Mouse (Mus musculus): Measurements from ENCODE around the gene Gm44973. TPM values are rescaled to one million over a fixed set of nuclear protein-coding genes. Genes with fewer than 3 reads are reported as not detected.
A peak's percentile ranks its signal among the peaks of the same experiment; 100 is the strongest.
"Not testable (repeated sequence)": the region's sequence is repeated elsewhere in the genome, so short reads cannot be mapped to it uniquely, and the experiment has no call there.

Gm44973 gene
- total RNA-seq (2022), result not detected

DNA sequence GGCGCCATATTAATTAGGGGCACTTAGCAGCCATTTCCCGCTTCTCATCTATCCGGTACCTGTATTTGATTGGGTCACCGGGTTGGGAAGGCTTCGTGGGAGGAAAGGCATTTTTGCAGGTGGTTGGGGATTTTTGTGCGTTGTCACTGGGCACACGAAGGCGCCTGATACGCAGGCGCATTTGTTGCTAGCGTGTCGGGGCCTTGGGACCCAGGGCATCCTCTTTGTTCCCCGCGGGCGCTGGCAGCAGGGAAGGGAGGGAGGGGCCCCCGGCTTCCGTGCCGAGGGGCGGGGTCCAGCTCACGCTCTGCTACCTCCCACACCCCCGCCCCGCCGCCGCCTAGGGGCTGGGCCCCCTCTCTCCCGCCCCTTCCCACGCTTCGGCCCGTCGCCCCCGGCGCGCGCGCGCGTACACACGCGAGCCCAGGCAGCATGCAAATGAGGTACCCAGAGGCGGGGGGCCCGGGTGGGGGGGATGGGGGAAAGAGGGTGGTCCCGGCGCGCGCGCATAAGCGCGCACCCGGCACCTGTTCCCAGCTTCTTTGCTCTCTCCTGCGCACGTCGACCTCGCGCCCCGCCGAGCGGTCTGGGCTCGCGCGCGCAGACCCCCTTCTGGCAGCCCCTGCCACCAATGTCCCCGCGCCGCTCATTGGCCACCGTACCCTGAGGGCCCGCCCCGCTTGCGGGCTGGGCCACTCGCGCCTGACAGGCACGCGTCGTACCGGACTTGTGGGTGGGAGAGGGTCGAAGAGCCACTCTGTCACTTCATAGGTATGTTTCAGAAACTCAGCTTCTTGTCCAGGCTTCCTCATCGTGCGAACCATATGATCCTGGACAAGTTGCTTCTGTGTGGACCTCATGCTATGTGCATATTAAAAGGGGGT lies at the start of gene Gm44973:
TSS of gene Gm44973 (plus strand) at position 379 of the 884 bp plus-strand sequence.
- DNase-seq (ENCODE audit: low spot score), result peak; percentile 92

DNA sequence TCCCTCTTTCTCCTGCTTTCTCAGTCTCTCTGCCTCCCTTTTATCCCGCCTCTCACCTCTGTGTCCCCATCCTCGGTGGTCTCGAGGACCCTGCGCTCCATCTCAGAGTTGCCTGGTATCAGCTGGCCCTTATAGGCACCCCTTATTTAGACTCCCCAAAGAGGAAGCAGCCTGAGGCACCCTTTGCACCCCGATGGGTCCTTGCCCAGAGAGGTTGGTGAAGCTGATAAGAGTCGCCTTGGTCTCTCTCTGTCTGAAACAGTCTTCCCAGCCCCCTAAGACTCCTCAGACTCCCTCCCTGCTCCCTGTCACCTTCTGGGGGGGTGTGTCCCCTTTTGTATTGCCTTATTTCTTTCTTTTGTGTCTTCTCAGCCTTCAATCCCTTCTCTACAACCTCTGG lies 44.2 kb upstream of the Gm44973 start, which contains the start of gene Sbk3:
TSS of gene Sbk3 (minus strand) at position 101 of the 400 bp plus-strand sequence.
- DNase-seq (ENCODE audit: low spot score), result no peak

DNA sequence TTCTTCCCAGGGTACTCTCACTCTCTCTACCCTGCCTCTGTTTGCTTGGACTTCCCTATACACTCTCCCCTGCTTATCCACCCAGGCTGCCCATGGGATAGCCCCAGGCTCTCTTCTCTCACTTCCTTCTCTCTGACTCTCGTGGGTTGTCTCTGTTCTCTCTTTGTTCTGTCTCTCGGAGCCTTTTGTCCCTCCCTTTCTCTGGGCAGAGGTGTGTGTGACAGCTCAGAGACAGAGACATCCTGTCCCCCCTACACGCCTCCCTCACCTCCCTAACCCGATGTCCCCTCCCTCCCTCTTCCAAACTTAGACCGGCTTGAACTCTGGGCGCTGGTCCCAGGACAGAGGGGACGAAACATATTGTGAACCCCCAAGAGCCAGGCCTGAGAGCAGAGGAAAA lies 43.6 kb upstream of the Gm44973 start:
- DNase-seq (ENCODE audit: low spot score), result peak; percentile 22

DNA sequence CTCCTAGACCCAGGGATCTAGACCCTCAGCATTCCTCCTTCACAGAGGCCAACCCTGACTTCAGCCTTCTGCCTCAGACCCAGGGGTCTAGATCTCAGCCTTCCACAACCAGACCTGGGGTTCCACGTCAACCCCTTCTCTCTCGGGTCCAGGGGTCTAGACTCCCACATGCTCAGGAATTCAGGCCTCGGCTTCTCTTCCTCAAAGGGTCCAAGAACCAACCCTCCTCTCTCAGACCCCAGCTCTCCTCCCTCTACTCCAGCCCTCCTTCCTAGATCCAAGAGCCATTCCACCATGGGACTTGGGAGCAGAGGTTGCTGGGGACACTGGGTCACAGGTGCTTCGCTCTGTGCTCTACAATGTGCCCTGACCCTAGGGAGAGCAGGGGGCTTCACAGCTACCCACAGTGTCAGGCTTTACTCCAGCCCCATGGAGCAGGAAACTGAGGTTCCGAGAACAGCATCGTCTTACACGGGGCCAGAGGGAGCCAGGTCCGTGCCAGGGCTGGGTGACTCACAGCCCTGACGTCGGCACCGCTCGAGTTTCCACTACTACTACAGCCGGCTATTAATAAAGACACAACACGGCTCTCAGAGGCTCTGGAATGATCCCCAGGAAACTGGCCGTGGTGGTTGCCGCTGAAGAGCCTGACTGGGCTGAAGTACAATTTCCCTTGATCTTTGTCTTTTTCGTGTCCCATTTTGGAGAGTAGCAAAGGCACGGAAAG lies 42.8 kb upstream of the Gm44973 start:
- DNase-seq (ENCODE audit: low spot score), result peak; percentile 71

DNA sequence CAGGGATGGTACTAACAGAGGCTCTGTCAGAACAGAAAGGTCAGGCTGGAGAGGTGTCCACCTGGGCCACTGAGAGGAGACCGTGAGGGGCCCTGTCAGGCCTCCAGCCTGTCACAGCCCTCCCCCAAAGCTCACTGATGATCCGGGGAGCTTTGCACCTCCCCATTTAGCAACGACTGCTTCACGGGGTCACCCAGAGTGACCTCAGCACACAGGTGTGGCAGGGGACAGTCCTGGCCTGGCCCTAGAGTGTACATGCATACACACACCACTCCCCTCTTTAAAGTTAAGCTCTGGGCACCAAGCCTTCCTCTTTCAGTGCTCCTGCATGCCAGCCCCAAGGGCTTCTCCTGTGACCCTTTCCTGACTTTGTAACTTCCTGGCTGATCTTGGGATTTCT lies 39.8 kb upstream of the Gm44973 start:
- DNase-seq (ENCODE audit: low spot score), result no peak

DNA sequence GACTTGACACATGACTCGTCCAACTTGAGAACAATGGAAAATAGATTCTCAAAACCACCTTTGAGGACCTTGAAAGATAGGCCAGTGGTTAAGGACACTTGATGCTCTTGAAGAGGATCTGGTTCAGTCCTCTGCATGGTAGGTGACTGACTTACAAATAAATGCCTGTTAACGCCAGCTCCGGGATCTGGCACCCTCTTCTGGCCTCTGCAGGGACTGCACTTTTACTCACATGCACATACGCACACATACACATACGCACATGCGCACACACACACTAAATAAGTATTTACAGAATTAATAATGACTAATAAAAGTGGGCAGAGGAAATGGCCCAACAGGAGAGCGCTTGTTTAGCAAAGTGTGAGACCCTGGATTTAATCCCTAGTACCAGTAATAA lies 38.5 kb upstream of the Gm44973 start:
- DNase-seq (ENCODE audit: low spot score), result no peak

DNA sequence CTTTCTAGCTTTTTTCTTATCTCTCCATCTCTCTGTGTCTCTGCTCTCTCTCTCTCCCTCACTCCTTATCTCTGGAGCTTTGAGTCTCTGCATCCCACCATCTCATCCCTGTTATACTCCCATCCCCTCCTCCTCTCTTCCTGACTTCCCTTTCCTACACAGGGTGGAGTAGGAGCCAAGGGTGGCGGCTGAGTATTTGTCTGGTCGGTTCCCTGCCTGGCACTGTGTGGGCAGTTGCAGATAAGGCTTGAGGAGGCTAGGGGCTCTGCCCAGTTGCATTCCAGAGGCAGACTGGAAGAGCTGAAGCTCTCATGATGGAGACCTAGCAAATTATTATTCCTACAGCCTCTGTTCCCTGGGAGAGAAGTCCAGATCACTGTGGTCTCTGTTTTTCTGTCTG lies 27.0 kb upstream of the Gm44973 start:
- no peak for DNase-seq (ENCODE audit: low spot score)

DNA sequence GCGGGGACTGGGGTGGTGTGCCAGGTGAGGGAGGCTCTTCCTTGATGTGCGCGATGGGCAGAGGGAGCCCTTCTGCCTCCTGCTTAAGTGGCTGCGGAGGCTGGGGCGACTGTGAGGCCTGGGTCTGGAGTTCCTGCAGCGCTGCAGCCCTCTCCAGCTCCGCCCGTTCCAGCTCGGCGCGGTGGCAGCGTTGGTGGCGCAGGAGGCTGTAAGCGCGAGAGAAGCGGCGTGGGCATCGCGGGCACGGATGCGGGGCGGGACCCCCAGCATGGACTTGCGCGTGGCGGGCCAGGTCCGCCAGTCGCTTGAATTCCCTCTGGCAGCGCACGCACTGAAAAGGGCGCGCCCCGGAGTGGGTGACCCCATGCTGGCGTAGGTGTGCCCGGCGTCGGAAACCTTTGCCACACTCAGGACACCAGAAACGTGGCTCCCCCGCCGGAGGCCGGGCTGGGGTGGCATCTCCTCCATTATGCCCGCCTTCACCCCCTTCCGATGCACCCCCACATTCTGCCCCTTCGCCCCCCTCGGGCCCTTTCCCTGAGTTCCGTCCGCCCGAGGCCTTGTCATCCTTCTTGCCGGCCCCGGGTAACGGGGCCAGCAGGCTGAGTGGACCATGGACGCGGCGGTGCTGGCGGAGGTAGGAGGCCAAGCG lies 21.8 kb upstream of the Gm44973 start:
- DNase-seq (ENCODE audit: low spot score), result no peak

DNA sequence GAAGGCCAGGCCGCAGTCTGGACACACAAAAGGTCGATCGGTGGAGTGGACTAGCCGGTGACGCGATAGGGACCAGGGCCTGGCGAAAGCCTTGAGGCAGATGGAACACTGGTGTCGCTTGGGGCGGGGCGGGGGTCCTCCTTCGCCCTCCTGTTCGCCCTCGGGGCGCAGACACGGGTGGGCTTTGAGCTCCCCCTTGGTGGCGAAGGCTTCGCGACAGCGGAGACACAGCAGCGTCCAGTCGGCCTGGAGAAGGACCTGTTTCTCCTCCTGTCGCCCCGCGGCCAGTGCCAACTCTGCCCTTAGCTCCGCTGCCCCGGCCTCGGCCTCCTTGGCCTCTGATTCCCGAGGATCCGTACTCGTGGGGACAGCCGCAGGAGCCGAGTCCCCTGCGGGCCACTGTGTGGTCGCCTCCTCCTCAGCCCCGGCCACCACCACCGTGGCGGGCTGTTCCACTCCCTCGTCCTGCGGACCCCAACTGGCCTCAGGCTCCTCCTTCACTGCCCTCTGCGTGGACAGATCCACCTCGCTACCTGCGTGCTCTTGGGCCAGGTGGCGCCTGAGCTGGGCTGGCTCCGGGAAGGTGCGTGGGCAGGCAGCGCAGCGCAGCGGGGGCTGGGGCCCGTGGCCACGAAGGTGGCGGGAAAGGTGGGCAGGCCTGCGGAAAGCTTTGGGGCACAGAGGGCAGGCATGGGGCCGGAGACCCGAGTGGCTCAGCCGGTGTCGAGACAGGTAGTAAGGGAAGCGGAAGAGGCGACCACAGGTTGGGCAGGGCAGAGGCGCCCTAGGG lies 21.1 kb upstream of the Gm44973 start:
- no peak for DNase-seq (ENCODE audit: low spot score)

DNA sequence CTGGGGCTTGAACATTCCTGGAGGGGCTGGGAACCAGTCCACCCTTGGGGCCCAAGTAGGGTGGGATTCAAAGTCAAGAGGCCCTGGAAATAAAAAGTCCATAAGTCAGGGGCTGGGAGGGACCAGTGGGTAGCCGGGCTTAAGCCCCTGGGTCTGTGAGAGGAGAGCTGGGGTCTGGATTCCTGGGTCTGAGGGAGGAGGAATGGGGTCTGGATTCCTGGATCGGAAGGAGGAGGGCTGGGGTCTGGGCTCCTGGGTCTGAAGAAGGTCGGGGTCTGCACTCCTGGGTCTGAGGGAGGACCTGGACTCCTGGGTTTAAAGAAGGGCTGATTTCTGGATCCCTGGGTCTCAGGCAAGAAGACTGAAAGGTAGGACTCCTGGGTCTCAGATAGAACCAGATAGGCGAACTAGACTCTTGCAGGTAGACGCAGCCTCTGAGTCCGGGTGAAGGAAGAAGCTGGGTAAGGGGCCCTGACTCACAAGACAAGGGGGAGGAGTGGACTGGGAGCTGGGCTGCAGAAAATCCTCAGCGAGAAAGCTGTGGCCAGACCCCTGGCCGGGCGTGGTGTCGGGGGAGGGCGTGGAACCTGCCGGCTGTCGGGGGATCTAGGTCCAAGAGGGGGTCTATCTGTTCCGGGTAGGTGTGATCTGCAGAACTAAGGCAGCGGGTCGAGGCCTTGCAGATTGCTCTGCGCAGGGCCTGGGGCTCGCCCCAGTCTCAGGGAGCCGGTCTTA lies 19.9 kb upstream of the Gm44973 start:
- peak; percentile 16 for DNase-seq (ENCODE audit: low spot score)

DNA sequence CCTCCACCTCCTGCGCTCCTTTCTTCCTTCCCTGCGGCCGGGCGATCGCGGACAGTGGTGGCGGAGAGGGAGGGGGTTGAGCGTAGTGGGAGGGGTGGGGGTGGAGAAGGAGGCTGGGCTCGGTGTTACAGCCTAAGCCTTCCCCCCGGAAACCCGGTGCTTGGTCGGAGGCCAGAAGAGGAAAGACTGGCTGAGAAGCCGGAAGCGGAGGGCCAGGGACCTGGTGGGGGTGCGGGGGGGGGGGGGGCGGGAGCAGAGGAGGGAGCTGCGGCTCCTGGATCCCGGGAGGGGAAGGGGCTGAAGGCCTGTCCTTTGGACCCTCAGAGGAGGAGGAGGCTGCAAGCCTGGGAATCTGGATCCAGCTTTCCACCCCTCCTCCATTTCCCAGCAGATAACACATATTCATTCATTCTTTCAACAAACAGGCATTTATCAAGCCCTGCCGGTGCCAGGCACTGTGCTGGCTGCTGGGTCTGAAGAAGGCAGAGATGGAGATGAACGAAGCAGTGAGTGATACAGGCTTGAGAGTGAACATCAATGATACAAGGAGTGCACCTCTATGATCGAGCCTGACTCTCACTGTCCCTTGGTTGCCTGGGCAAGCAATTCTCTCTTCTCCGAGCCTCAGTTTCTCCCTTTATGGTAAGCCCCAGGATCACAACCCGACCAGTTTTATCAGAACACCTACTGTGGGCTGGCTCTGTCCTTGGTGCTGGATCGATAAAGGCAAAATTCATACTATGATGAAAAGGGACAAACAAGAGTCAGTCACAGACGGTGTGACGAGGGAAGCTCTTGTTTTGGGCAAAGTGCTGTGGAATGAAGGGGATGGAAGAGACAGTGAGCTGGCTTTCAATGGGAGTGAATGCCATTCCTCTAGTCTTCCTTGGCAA lies 19.0 kb upstream of the Gm44973 start, which contains the start of gene Zfp579:
TSS of gene Zfp579 (minus strand) at position 156 of the 893 bp plus-strand sequence.
- peak; percentile 88 for DNase-seq (ENCODE audit: low spot score)

DNA sequence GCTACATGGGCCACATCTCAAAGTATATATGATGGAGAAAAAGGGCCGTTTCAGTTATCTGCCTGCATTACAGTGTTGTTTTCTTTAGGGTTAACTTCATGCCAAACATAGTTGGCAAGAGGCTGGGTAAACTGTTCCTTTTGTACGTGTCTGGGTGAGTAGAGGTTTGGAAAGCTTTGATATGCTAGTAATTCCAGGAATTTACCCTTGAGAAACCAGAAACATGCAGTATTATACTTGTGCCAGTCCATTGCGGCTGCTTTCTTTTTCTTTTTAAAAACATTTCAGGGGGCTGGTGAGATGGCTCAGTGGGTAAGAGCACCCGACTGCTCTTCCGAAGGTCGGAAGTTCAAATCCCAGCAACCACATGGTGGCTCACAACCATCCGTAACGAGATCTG lies 18.4 kb upstream of the Gm44973 start:
- DNase-seq (ENCODE audit: low spot score), result no peak

DNA sequence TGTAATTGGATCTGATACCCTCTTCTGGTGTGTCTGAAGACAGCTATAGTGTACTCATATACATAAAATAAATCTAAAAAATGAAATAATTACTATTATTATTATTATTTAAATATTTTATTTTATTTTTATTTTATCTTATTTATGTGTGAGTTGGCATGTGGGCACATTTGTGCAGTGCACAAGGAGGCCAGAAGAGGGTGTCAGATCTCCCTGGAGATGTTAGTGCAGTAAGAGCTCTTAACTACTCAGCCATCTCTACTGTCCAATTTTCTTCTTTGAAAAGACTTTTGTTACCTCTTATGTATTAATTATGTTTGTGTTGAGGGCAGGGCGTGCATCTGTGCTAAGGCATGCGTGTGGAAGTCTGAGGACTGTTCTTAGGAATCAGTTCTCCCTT lies 15.4 kb upstream of the Gm44973 start:
- no peak for DNase-seq (ENCODE audit: low spot score)

DNA sequence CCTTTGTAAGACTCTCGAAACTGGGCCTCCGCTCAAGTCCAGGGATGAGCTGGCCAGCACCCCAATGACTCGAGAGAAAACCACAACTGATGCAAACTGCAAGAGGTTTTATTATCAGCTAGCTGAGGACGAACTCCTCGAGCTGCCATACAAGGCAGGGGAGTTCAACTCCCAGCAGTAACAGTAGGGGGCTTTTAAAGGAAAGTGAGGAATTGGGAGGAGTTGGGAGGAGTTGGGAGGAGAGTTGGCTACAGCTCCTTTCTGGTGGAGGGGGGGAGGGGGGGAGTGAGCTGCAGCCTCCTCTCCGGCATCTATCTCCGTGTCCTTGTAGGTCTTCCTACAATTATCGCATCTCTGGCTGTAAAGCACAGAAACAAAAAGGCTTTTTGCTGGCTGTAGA lies 12.4 kb upstream of the Gm44973 start:
- not testable (repeated sequence) for DNase-seq (ENCODE audit: low spot score)

DNA sequence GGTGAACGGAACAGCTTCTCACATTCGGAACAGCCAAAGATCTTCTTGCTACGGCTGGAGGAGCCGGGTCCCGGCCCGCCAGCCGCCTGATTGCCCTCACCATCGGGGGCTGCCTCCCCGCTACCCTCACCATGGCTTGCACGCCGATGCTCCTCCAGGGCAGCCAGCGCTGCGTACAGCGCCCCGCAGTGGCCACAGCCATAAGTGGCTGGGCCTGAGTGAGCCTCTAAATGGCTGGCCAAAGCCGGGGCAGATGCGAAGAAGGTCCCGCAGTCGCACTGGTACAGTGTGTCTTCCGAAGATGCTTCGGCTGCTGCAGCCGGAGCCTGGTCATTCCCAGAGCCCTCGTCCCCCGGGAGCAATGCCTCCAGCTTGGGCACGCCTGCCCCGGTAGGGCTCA lies 7.1 kb upstream of the Gm44973 start:
- no peak for DNase-seq (ENCODE audit: low spot score)

DNA sequence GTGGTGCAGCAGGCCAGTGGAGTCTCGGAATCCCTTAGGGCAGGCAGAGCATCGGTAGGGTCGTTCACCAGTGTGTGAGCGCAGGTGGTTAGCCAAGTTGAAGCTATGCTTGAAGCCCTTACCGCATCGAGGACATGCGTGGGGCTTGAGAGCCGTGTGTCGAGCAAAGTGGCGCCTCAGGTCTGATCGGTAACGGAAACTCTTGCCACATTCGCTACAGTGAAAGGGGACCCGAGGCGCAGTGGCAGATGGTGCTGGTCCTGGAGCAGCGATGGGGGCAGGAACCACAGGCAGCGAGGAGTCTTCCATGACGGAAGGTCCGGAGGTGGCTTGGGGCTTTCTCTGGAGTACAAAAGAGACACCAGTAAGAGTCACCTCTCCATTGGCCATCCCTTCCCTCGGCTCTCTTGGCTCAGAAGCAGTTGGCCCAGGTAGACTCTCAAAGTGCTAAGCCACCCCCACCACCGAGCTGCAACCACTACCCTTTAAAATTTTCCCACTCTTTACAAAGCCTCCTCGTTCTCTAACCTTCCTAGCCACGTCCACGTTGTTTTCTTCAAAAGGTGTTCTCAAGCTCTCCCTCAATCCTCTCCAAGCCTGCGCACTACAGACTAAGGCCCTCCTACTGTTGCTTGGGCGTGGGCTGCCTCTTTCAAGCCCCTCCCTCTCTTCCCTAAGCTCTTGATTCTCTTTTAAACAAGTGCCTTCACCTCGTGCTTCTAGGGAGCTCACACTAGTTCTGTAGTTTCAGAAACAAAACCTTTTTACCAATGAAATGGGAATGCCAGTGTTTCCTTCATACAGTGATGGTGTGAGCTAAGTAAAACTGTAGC lies 2.4 kb upstream of the Gm44973 start:
- DNase-seq (ENCODE audit: low spot score), result no peak

DNA sequence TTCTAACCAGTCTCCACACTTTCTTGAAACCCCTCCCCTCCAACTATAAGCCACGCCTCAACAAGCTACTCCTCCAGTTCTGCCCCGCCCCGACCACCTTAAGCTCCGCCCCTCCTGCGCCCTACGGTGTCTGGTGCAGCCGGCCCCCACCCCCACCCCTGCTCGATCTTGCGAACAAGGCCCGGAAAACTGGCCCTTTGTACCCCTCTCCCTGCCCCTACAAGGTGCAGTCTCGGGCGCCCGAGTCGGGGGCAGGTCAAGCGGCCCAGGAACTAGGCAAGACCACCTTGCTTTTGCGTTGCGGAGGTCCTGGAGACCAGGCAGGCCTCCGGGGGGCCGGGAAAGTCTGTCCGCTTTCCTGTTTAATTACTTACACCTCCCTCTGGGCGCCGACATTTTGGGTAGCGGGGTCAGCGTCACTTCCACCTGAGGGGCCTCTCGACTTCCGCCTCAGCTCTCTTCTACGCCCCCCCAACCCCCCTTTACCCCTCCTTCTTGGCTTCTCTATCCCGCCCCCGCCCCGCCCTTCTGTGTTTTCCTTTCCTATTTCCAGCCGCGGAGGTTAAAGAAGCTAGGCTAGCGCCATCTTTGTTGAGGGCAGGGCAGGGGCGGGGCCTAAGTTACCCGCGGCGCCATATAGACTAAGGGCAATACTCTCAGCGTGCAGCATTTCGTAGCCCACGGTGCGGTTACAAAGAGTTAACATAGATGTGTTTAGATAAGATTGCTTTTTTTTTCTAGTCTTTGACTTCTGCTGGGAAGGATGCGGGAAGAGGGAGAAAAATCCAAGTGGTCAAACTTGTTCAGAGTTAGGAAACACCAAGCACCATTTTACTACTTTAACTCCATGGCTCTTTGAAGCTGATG lies 812 bp upstream of the Gm44973 start, which contains the start of the genes Zfp524 and Fiz1:
TSS of gene Zfp524 (plus strand) at position 165 of the 867 bp plus-strand sequence.
TSS of gene Fiz1 (minus strand) at position 447 of the 867 bp plus-strand sequence.
- DNase-seq (ENCODE audit: low spot score), result peak; percentile 98

DNA sequence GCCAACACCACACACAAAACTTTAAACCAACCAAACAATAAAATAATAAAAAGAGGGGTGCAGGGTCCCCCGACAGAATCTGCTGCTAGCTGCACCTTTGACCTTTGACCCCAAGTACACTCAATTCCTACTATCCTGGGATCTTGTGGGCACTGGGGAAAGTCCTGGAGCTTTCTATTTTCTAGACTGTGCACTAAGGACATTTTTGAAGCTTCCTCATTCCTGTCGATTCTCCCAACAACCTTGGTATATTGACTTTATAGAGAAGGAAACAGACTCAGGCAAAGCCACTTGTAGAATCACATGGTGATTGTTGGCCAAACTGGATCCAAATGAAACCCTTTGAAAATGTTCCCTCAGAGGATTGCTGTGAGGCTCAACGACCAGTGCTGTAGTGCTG lies 761 bp downstream of the Gm44973 start:
- DNase-seq (ENCODE audit: low spot score), result no peak
